Comparison of ENCODE assay signal across 10 mouse cellular contexts in the genomic region with DNA sequence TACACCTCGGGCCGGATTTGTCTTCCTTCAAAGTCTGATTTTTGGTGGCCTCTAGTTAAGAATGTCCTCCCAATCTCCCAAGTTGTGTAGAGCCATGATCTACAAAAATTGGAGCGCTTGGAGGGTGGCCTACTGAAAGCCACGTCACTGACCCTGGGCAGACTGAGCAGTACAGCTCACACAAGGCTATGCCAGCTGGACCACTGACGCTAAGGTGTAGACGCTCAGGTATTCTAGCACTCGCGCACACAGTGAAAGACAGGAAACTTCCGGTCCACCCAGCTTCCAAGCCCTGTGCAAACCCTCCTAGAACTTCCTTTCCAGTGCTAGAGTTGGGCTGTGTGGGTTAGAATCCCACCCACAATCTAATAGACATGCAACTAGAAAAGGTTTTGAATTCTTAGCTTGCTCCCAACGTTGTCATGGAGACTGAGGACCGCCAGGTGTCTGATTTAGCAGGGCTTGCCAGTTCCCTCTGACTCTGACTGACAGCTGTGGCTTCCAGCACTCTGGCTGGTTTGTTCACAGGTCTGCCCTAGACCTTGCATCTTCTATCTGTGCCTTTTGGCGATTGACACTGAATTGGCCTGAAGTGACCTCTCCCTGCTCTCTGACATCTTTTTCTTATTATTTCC. TPM values are rescaled to one million over a fixed set of nuclear protein-coding genes. Genes with fewer than 3 reads are reported as not detected.
DNase-seq lines count a peak whose midpoint lies in the region; ATAC-seq lines count a peak whose summit lies in the region.
"Had no signal": no experiment of that assay in that cellular context is flagged by ENCODE, and none has a peak within 500 bp of the region (broad histone marks: within the 10 kb centered on the region; RNA-seq: fewer than 3 reads in every experiment).

No protein-coding gene starts in this region.

- WGBS in limb, embryonic 12.5 days, result 74% methylated on average over 12 of the region's 12 CpGs
- 74% methylated on average over 12 of the region's 12 CpGs for WGBS in kidney, embryonic 16.5 days

- H3K4me2 ChIP-seq in limb, embryonic 12.5 days, result no peak overlapping the region
- H3K4me2 ChIP-seq in kidney, embryonic 16.5 days (replicated peaks; ENCODE audit: low read depth, low read length), result no peak overlapping the region

- peak; percentile 11 for DNase-seq in embryo, embryonic 10 days (ENCODE audit: low spot score)
- DNase-seq in embryo, embryonic 11 days, result no peak
- peak; percentile 37 to 50 for DNase-seq in right cerebral cortex, postnatal 10 days (ENCODE audit: low spot score in 2 of 2)
- no peak for DNase-seq in right cerebral cortex, postnatal 25 days
- DNase-seq in thymus, postnatal 36 days, result peak; percentile 23 to 51
- no peak for DNase-seq in c-Kit-positive CD71-positive TER-119-positive erythroid progenitor cells, embryonic 14.5 days (ENCODE audit: low spot score)

- H3K36me3 ChIP-seq in limb, embryonic 12.5 days, result no peaks in the 10 kb centered on the region
- no peaks in the 10 kb centered on the region for H3K36me3 ChIP-seq in kidney, embryonic 16.5 days (ENCODE audit: insufficient read depth, low read length)
- H3K36me3 ChIP-seq: liver, embryonic 13.5 days had no signal

- peaks cover 11% of the 10 kb centered on the region; the same call in 1 of the 2 replicates for H3K4me1 ChIP-seq in limb, embryonic 12.5 days (replicated peaks)
- H3K4me1 ChIP-seq in kidney, embryonic 16.5 days (ENCODE audit: insufficient read depth, low read length), result peaks cover 13% of the 10 kb centered on the region; the same call in 1 of the 2 replicates

- H3K9me3 ChIP-seq in limb, embryonic 12.5 days, result no peaks in the 10 kb centered on the region
- H3K9me3 ChIP-seq in kidney, embryonic 16.5 days (ENCODE audit: low read length), result no peaks in the 10 kb centered on the region
- H3K9me3 ChIP-seq: liver, embryonic 13.5 days had no signal

- no peak overlapping the region for H3K9ac ChIP-seq in limb, embryonic 12.5 days (replicated peaks)
- H3K9ac ChIP-seq in kidney, embryonic 16.5 days (replicated peaks; ENCODE audit: low read length), result no peak overlapping the region
- H3K9ac ChIP-seq: liver, embryonic 13.5 days had no signal

- H3K27me3 ChIP-seq in limb, embryonic 12.5 days, result no peaks in the 10 kb centered on the region
- H3K27me3 ChIP-seq in kidney, embryonic 16.5 days (ENCODE audit: insufficient read depth, low read length), result no peaks in the 10 kb centered on the region
- H3K27me3 ChIP-seq: liver, embryonic 13.5 days had no signal

- ATAC-seq in limb, embryonic 12.5 days (ENCODE audit: insufficient number of reproducible peaks, insufficient read depth, low FRiP score, low TSS enrichment, low read depth), result peak; percentile 33; the same call in 1 of the 2 replicates
- no peak; the same call in 1 of the 2 replicates for ATAC-seq in kidney, embryonic 16.5 days (ENCODE audit: low FRiP score, low TSS enrichment)

- H3K4me3 ChIP-seq in limb, embryonic 12.5 days (replicated peaks), result no peak overlapping the region
- H3K4me3 ChIP-seq in kidney, embryonic 16.5 days (ENCODE audit: low read length), result no peak overlapping the region
- H3K4me3 ChIP-seq: liver, embryonic 13.5 days; myocyte had no signal

- no peak overlapping the region for H3K27ac ChIP-seq in limb, embryonic 12.5 days
- H3K27ac ChIP-seq in kidney, embryonic 16.5 days (ENCODE audit: low read length), result no peak overlapping the region
- H3K27ac ChIP-seq: liver, embryonic 13.5 days had no signal

RNA-seq across cellular contexts. Expression of a gene that starts 44.6 kb away (rescaled TPM):
- polyA plus RNA-seq in limb, embryonic 12.5 days (2016; fragmentation: Nextera tagmentation; extraction: Ambion mirVana), result 22.9 and 23.1 TPM in 2 replicates
- 28.6 and 33.4 TPM in 2 replicates for polyA plus RNA-seq in kidney, embryonic 16.5 days (2015; fragmentation: Nextera tagmentation; extraction: Ambion mirVana)

Comparison
In these comparisons a context has a peak if more than half of its experiments do, and no peak if none do; other contexts are left out.
1. DNase-seq: peak in embryo, embryonic 10 days (single experiment), right cerebral cortex, postnatal 10 days (2 of 2) and thymus, postnatal 36 days (2 of 2); none in embryo, embryonic 11 days (single experiment), right cerebral cortex, postnatal 25 days (single experiment) and c-Kit-positive CD71-positive TER-119-positive erythroid progenitor cells, embryonic 14.5 days (single experiment).